Mouse (Mus musculus) limb, embryonic 14.5 days (tissue): Measurements from ENCODE around the gene Celf2. TPM values are rescaled to one million over a fixed set of nuclear protein-coding genes. Genes with fewer than 3 reads are reported as not detected.
A peak's percentile ranks its signal among the peaks of the same experiment; 100 is the strongest.

ENCODE experiments used
- ATAC-seq: fragments of 200-750 bp; cut with Nextera tagmentation; 2 replicates; pipeline ENCODE4 v1.8.0; 2017; ENCODE audit warnings: low read depth, moderate number of reproducible peaks, moderate TSS enrichment; ENCODE audit not compliant: low FRiP score
- DNase-seq: peaks from one replicate; pipeline ENCODE4 v3.0.0-alpha.2; 2015; ENCODE audit warnings: low spot score
- H3K27ac ChIP-seq: fragments of 300-500 bp; sonication (generic); replicated peaks from 2 replicates; pipeline ENCODE4 v1.5.1; 2014; ENCODE audit warnings: low read depth, mild to moderate bottlenecking, low read length, moderate library complexity, mixed read lengths
- H3K27me3 ChIP-seq: fragments of 300-500 bp; sonication (generic); 2 replicates; pipeline ENCODE4 v1.6.1; 2014; ENCODE audit warnings: low read length, mixed read lengths; ENCODE audit not compliant: control insufficient read depth, insufficient read depth
- H3K36me3 ChIP-seq: fragments of 300-500 bp; sonication (generic); 2 replicates; pipeline ENCODE4 v1.6.1; 2014; ENCODE audit warnings: mild to moderate bottlenecking, low read length, moderate library complexity, mixed read lengths; ENCODE audit not compliant: control insufficient read depth, insufficient read depth
- H3K4me1 ChIP-seq: fragments of 300-500 bp; sonication (generic); 2 replicates; pipeline ENCODE4 v1.6.1; 2014; ENCODE audit warnings: antibody characterized with exemption, low read length, mixed read lengths; ENCODE audit not compliant: control insufficient read depth, insufficient read depth
- H3K4me2 ChIP-seq: fragments of 300-500 bp; sonication (generic); replicated peaks from 2 replicates; pipeline ENCODE4 v1.6.1; 2014; ENCODE audit warnings: low read depth, mild to moderate bottlenecking, low read length, moderate library complexity; ENCODE audit not compliant: severe bottlenecking
- H3K4me3 ChIP-seq: fragments of 300-500 bp; sonication (generic); replicated peaks from 2 replicates; pipeline ENCODE4 v1.5.1; 2014; ENCODE audit warnings: low read length
- H3K9ac ChIP-seq: fragments of 300-500 bp; sonication (generic); 2 replicates; pipeline ENCODE4 v1.6.1; 2014; ENCODE audit warnings: mild to moderate bottlenecking, low read depth, low read length, moderate library complexity; ENCODE audit not compliant: severe bottlenecking
- H3K9me3 ChIP-seq: fragments of 300-500 bp; sonication (generic); 2 replicates; pipeline ENCODE4 v1.6.1; 2016; ENCODE audit warnings: low read length; ENCODE audit not compliant: control insufficient read depth
- POLR2A ChIP-seq: fragments of 200-500 bp; IDR thresholded peaks from 2 replicates; pipeline ENCODE4 v1.8.0; 2012; ENCODE audit warnings: inconsistent platforms, mild to moderate bottlenecking, moderate library complexity, borderline replicate concordance; ENCODE audit not compliant: insufficient read depth, insufficient read length; ENCODE audit errors: extremely low read depth
- WGBS: fragments of 180-500 bp; shearing (Covaris S2); extraction: QIAGEN DNeasy Blood & Tissue Kit; methylation state at CpG from one replicate; pipeline ENCODE4 v1.1.7; 2014; 5-methylcytosine and 5-hydroxymethylcytosine counted together
- polyA plus RNA-seq, 2 experiments: library from polyadenylated mRNA; depleted of rRNA in 1 of 2; stranded (reverse) in 1 of 2; unstranded in 1 of 2; fragments of >200 nt; fragmentation: Nextera tagmentation in 1 of 2; extraction: Ambion mirVana in 1 of 2; gene quantifications; 2 replicates each; pipeline versions ENCODE4 v1.2.1 to v1.2.3; 2012 to 2014

Gene Celf2
- polyA plus RNA-seq, 2 experiments = 55.3 to 75.1 TPM

GRCm38 (mm10) chr2:7115801-7116200 lies 393.6 kb downstream of the Celf2 start:
- DNase-seq = no peak
- no peaks in the 10 kb centered on the region for H3K36me3 ChIP-seq
- 31% methylated on average over 2 of the region's 2 CpGs for WGBS
- ATAC-seq = 0 out of 2 replicates have a peak, but pooled peaks have one; percentile 41
- H3K4me1 ChIP-seq = no peaks in the 10 kb centered on the region; the same call in 1 of the 2 replicates
- H3K9me3 ChIP-seq = no peaks in the 10 kb centered on the region
- no peak overlapping the region for H3K9ac ChIP-seq
- no peaks in the 10 kb centered on the region for H3K27me3 ChIP-seq
- no peak overlapping the region for H3K4me2 ChIP-seq
- no peak overlapping the region for H3K4me3 ChIP-seq
- no peak overlapping the region for H3K27ac ChIP-seq
- no peak for TF ChIP-seq POLR2A

- WGBS = 87% methylated on average over 3 of the region's 3 CpGs
- no peak for ATAC-seq
Observed at GRCm38 (mm10) chr2:7115161-7115560, 394.2 kb downstream of the Celf2 start.

GRCm38 (mm10) chr2:7113738-7114137 lies 395.6 kb downstream of the Celf2 start:
- Histone ChIP-seq H3K9ac (no peak overlapping the region), H3K27me3 (no peaks in the 10 kb centered on the region), H3K4me2 (no peak overlapping the region), H3K36me3 (no peaks in the 10 kb centered on the region), H3K4me1 (no peaks in the 10 kb centered on the region; the same call in 1 of the 2 replicates), H3K4me3 (no peak overlapping the region), H3K27ac (no peak overlapping the region), H3K9me3 (no peaks in the 10 kb centered on the region)
- TF ChIP-seq POLR2A = no peak
- 72% methylated on average over 4 of the region's 4 CpGs for WGBS
- ATAC-seq = no peak
- no peak for DNase-seq

More at GRCm38 (mm10) chr2:7115161-7115560, 394.2 kb downstream of the Celf2 start:
- Histone ChIP-seq H3K27me3 (no peaks in the 10 kb centered on the region), H3K9ac (no peak overlapping the region), H3K4me1 (no peaks in the 10 kb centered on the region; the same call in 1 of the 2 replicates), H3K36me3 (no peaks in the 10 kb centered on the region), H3K27ac (no peak overlapping the region), H3K9me3 (no peaks in the 10 kb centered on the region), H3K4me2 (no peak overlapping the region), H3K4me3 (no peak overlapping the region)
- no peak for DNase-seq
- TF ChIP-seq POLR2A = no peak

- no peak for DNase-seq
- Histone ChIP-seq H3K9me3 (no peaks in the 10 kb centered on the region), H3K4me2 (no peak overlapping the region), H3K9ac (no peak overlapping the region), H3K27ac (no peak overlapping the region), H3K36me3 (no peaks in the 10 kb centered on the region), H3K27me3 (no peaks in the 10 kb centered on the region), H3K4me3 (no peak overlapping the region), H3K4me1 (no peaks in the 10 kb centered on the region; the same call in 1 of the 2 replicates)
- ATAC-seq = no peak
- WGBS = 56% methylated on average over 4 of the region's 4 CpGs
- TF ChIP-seq POLR2A = no peak
Observed at GRCm38 (mm10) chr2:7112156-7112813, 397.1 kb downstream of the Celf2 start.

DNA sequence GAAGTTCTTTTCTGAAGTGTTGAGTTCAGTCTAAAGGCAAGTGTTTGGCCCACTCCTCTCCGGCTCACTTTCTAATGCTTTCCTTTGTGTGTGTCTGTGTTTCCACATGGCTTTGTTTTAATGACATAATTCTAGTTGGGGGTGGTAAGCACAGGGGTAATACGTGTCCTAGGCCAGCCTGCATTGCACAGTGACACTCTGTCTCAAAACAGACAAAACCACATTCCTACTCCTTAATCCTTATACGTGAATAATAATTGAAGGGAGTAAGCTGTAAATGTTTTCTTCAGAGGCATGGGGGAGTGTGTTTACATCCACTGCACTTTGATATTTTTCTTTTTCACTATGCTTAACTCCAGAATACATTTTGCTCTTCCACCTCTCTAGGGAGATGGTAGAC lies 415.9 kb downstream of the Celf2 start:
- Histone ChIP-seq H3K4me3 (no peak overlapping the region), H3K4me1 (peaks cover 8% of the 10 kb centered on the region; the same call in 1 of the 2 replicates), H3K9ac (no peak overlapping the region), H3K36me3 (no peaks in the 10 kb centered on the region), H3K27ac (no peak overlapping the region), H3K27me3 (no peaks in the 10 kb centered on the region), H3K4me2 (no peak overlapping the region), H3K9me3 (no peaks in the 10 kb centered on the region)
- no peak for DNase-seq
- TF ChIP-seq POLR2A = no peak
- ATAC-seq = no peak
- WGBS = 46% methylated on average over 3 of the region's 3 CpGs
